8 mouse cellular contexts compared by ENCODE assay signal in genomic region chr4:134853259-134853636, GRCm38 (mm10). TPM values are rescaled to one million over a fixed set of nuclear protein-coding genes. Genes with fewer than 3 reads are reported as not detected.
A peak's percentile ranks its signal among the peaks of the same experiment; 100 is the strongest.
DNase-seq lines count a peak whose midpoint lies in the region; ATAC-seq lines count a peak whose summit lies in the region.

Gene Maco1, minus strand, starts transcription at chr4:134853345.

- H3K9me3 ChIP-seq in hindbrain, embryonic 13.5 days: no peaks in the 10 kb centered on the region

- peaks cover 22% of the 10 kb centered on the region for H3K27me3 ChIP-seq in hindbrain, embryonic 13.5 days

- H3K4me2 ChIP-seq in hindbrain, embryonic 13.5 days: peak within 1 kb of the TSS; percentile 79

- peak; percentile 99 for ATAC-seq in hindbrain, embryonic 13.5 days (ENCODE audit: low FRiP score)

- H3K9ac ChIP-seq in hindbrain, embryonic 13.5 days: peak within 1 kb of the TSS; percentile 100

- H3K4me3 ChIP-seq in hindbrain, embryonic 13.5 days: peak within 1 kb of the TSS; percentile 99

- peak within 1 kb of the TSS; percentile 100 for H3K27ac ChIP-seq in hindbrain, embryonic 13.5 days

- DNase-seq in Muller cell, postnatal 12 days (ENCODE audit: inconsistent ontology term): peak; percentile 99
- DNase-seq in cerebellum, adult 9-10 months: peak; percentile 100
- peak; percentile 99 to 100 for DNase-seq in frontal cortex, adult 2 months (ENCODE audit: extremely low spot score in 1 of 2, low spot score in 1 of 2)
- peak; percentile 99 for DNase-seq in layer of hippocampus, postnatal 25 days (ENCODE audit: extremely low spot score in 1 of 2, low spot score in 1 of 2)
- DNase-seq in lung, postnatal 25 days (ENCODE audit: low spot score): peak; percentile 99
- peak; percentile 98 for DNase-seq in retina, embryonic 14.5 days (ENCODE audit: low spot score)
- DNase-seq in thymus, postnatal 4 days: peak; percentile 99

- no peaks in the 10 kb centered on the region for H3K36me3 ChIP-seq in hindbrain, embryonic 13.5 days

- H3K4me1 ChIP-seq in hindbrain, embryonic 13.5 days (replicated peaks): peaks cover 34% of the 10 kb centered on the region

- under 1% methylated on average over 25 of the region's 38 CpGs for WGBS in hindbrain, embryonic 13.5 days

RNA-seq across cellular contexts. Expression of gene Maco1, which starts in this region (rescaled TPM):
- 46.6 and 52.5 TPM in 2 replicates for polyA plus RNA-seq in frontal cortex, adult 2 months (2012; rRNA removed)
- polyA plus RNA-seq in hindbrain, embryonic 13.5 days (2015; fragmentation: Nextera tagmentation; extraction: Ambion mirVana): 112 and 115 TPM in 2 replicates
- 10 to 100 TPM; 42.0 to 48.0 TPM for total RNA-seq in layer of hippocampus, postnatal 25 days (2021)

Comparison
In these comparisons a context has a peak if more than half of its experiments do, and no peak if none do; other contexts are left out.
1. Peak in every context shown above with its lines: DNase-seq, ATAC-seq, H3K4me3 ChIP-seq and H3K27ac ChIP-seq.